Mouse (Mus musculus) kidney, embryonic 15.5 days (tissue): ENCODE data around the gene Cadm4. TPM values are rescaled to one million over a fixed set of nuclear protein-coding genes. Genes with fewer than 3 reads are reported as not detected.
"Not testable (repeated sequence)": the region's sequence is repeated elsewhere in the genome, so short reads cannot be mapped to it uniquely, and the experiment has no call there.

Experiments
- ATAC-seq: fragments of 200-750 bp; cut with Nextera tagmentation; replicated peaks from 2 replicates; pipeline ENCODE4 v1.8.0; 2017; ENCODE audit warnings: moderate TSS enrichment; ENCODE audit not compliant: low FRiP score
- H3K27ac ChIP-seq: fragments of 300-500 bp; sonication (generic); 2 replicates; pipeline ENCODE4 v1.5.1; 2015; ENCODE audit warnings: mild to moderate bottlenecking, inconsistent platforms
- H3K27me3 ChIP-seq: fragments of 300-500 bp; sonication (generic); 2 replicates; pipeline ENCODE4 v1.6.1; 2015; ENCODE audit warnings: inconsistent platforms
- H3K36me3 ChIP-seq: fragments of 300-500 bp; sonication (generic); 2 replicates; pipeline ENCODE4 v1.6.1; 2015; ENCODE audit warnings: inconsistent platforms
- H3K4me1 ChIP-seq: fragments of 300-500 bp; sonication (generic); 2 replicates; pipeline ENCODE4 v1.6.1; 2015; ENCODE audit warnings: inconsistent platforms
- H3K4me2 ChIP-seq: fragments of 300-500 bp; sonication (generic); 2 replicates; pipeline ENCODE4 v1.6.1; 2015; ENCODE audit warnings: moderate library complexity, mild to moderate bottlenecking, inconsistent platforms
- H3K4me3 ChIP-seq: fragments of 300-500 bp; sonication (generic); replicated peaks from 2 replicates; pipeline ENCODE4 v1.5.1; 2015; ENCODE audit warnings: mild to moderate bottlenecking, inconsistent platforms
- H3K9ac ChIP-seq: fragments of 300-500 bp; sonication (generic); 2 replicates; pipeline ENCODE4 v1.6.1; 2015; ENCODE audit warnings: mild to moderate bottlenecking, inconsistent platforms
- H3K9me3 ChIP-seq: fragments of 300-500 bp; sonication (generic); replicated peaks from 2 replicates; pipeline ENCODE4 v1.6.1; 2016; ENCODE audit warnings: inconsistent platforms
- WGBS: fragments of 180-500 bp; shearing (Covaris S2); methylation state at CpG from one replicate; pipeline ENCODE4 v1.1.7; 2015; ENCODE audit warnings: mixed read lengths; 5-methylcytosine and 5-hydroxymethylcytosine counted together
- polyA plus RNA-seq: library from polyadenylated mRNA; unstranded; fragments of >200 nt; fragmentation: Nextera tagmentation; extraction: Ambion mirVana; gene quantifications from 2 replicates; pipeline ENCODE4 v1.2.1, GENCODE M21; 2015

The Cadm4 gene
- polyA plus RNA-seq, 1 experiment from 2014 or later, result 6.8 TPM

DNA sequence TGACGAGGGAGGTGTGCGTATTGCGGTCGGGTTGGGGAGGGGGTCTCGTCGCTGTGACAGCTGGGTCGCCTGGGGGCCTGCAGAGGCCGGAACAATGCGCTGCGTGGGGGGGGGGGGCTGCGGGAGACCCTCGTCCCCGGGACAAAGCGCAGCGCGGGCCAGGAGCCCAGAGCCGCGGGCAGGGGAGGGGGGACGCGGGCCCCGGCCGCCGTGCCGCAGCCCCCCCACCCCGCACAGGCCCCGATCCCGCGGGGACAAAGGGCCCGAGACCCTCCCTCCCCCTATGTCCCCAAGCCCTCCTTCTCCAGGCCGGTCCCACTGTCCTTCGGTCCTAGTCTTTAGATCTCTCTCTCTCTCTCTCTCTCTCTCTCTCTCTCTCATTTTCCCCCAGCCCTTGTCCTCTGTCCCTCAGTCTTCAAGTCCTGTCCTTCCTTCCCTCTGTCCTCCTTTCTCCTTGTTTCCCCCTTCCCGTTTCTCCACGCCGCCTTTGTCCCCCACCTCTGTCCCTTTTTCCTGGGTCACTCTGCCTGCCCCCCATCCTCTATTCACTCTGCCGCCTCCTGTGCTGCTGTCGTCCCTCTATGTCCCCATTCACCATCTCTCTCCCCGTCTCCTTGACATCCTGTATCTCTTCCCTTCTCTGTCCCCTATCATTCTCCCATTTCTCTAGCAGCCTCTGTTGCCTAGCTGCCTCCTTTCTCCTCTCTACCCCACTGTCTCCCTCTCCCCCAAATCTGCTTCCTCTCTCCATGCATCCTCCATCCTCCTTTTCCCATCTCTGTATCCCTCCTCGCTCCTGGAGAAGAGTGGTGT lies 591 bp downstream of the Cadm4 start:
- under 1% methylated on average over 24 of the region's 38 CpGs for WGBS
- H3K4me3 ChIP-seq, result peak overlapping the region; percentile 74
- peak; percentile 12 for ATAC-seq

DNA sequence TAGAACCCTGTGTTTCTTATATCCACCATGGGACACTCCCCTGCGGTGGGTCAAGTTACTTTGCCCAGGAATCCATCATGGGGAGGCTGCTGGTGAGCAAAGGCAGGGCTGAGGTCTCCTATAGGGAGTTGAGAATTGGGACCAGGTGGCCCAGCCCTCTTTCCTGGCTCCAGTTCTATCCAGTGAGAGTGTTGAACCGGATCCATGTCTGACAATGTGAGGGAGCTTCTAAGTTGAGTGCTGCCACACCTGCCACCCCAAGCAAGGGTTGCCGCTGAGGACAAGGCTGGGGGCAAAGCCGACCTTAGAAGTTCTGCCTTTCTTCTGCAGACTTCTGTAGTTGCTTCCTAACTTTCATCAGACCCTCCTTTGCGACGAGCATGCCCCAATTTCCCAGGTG lies 1.5 kb downstream of the Cadm4 start:
- H3K36me3 ChIP-seq, H3K4me3 ChIP-seq, H3K9ac ChIP-seq, H3K27ac ChIP-seq, H3K9me3 ChIP-seq, ATAC-seq: not testable (repeated sequence)
- WGBS, result 44% methylated on average over 6 of the region's 6 CpGs
- peaks cover 34% of the 10 kb centered on the region for H3K4me1 ChIP-seq
- H3K4me2 ChIP-seq, result peak overlapping the region; percentile 95; the same call in 1 of the 2 replicates
- peaks cover 41% of the 10 kb centered on the region; the same call in 1 of the 2 replicates for H3K27me3 ChIP-seq

More for the DNA sequence above, 591 bp downstream of the Cadm4 start:
- Histone ChIP-seq H3K27me3 (peaks cover 41% of the 10 kb centered on the region; the same call in 1 of the 2 replicates), H3K9me3 (no peaks in the 10 kb centered on the region), H3K36me3 (no peaks in the 10 kb centered on the region), H3K27ac (no peak overlapping the region), H3K4me1 (peaks cover 34% of the 10 kb centered on the region), H3K9ac (peak overlapping the region; percentile 64), H3K4me2 (peak overlapping the region; percentile 95)

DNA sequence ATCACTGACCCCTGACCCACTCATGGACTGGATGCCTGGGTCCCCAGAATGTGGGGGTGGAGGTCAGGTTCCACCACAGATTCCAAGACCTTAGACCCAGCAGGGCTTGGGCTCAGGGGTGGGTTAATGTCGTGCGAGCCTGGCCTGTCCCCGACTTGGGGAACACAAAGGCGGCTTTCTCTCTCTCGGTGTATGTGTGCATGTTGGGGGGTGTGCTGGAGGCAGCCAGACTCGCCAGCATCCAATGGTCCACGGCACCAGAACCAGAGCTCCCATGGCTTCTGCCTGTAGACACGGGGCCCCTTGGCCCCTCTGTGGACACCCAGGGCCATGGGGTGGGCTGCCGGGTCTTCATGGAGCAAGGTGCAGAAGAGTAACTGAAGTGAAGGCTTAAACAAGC lies 3.7 kb downstream of the Cadm4 start:
- 81% methylated on average over 9 of the region's 9 CpGs for WGBS
- ATAC-seq, result no peak
- H3K27ac ChIP-seq, result no peak overlapping the region
- no peak overlapping the region for H3K4me2 ChIP-seq
- no peaks in the 10 kb centered on the region for H3K9me3 ChIP-seq
- H3K9ac ChIP-seq, result no peak overlapping the region
- no peaks in the 10 kb centered on the region for H3K36me3 ChIP-seq
- H3K27me3 ChIP-seq, result peaks cover 33% of the 10 kb centered on the region; the same call in 1 of the 2 replicates
- peaks cover 29% of the 10 kb centered on the region for H3K4me1 ChIP-seq
- H3K4me3 ChIP-seq, result no peak overlapping the region

DNA sequence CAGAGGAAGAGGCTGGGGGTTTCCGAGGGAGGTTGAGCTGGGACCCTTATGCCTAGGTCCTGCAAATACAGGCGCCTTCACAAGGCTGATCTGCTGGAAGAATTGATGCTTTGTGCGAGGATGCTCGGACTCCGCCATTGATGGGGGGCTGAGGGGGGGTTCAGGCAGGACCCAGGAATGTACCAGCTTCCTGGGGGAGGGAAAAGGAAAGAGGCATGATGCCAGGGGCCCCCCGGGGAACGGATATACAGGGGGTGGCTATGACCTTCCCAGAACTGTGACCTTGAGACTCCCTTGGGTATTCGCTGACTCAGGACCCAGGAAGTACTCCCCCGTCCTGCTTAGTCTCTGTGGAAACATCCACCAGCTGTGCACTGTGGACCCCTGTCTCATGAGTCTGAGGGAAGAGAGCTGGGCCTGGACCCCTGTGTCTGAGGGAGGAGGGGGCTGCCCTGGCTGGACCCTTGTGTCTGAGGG lies 4.9 kb downstream of the Cadm4 start:
- WGBS, result 38% methylated on average over 9 of the region's 9 CpGs
- Histone ChIP-seq H3K4me2 (0 out of 2 replicates have a peak overlapping the region, but pooled peaks have one; percentile 16), H3K27ac (peak overlapping the region; percentile 19; the same call in 1 of the 2 replicates), H3K27me3 (peaks cover 22% of the 10 kb centered on the region; the same call in 1 of the 2 replicates), H3K9ac (no peak overlapping the region), H3K4me1 (peaks cover 19% of the 10 kb centered on the region), H3K36me3 (no peaks in the 10 kb centered on the region), H3K9me3 (no peaks in the 10 kb centered on the region), H3K4me3 (no peak overlapping the region)
- ATAC-seq, result peak; percentile 38

DNA sequence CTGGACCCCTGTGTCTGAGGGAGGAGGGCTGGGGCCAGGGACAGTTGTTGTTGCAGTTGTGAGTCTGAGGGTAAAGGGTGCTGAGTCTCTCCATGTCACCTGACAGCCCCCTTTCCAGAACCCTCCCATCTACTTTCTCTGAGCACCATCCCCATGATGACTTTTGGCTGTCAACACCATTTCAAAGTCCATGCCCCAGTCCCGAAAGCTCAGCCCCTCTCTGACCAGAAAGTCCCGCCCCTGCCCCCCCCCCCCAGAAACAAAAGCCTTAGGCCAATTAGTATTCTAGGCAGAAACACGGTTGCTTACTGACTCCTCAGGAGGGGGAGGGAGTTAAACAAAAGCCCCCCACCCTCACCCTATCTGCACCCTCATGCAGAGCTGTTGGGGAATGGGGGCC lies 5.6 kb downstream of the Cadm4 start:
- peaks cover 19% of the 10 kb centered on the region; the same call in 1 of the 2 replicates for H3K27me3 ChIP-seq
- no peaks in the 10 kb centered on the region for H3K36me3 ChIP-seq
- no peak overlapping the region for H3K9ac ChIP-seq
- H3K4me1 ChIP-seq, result peaks cover 19% of the 10 kb centered on the region
- H3K27ac ChIP-seq, result no peak overlapping the region
- no peak for ATAC-seq
- H3K4me2 ChIP-seq, result no peak overlapping the region
- H3K9me3 ChIP-seq, result no peaks in the 10 kb centered on the region
- 34% methylated on average over 3 of the region's 3 CpGs for WGBS
- no peak overlapping the region for H3K4me3 ChIP-seq

DNA sequence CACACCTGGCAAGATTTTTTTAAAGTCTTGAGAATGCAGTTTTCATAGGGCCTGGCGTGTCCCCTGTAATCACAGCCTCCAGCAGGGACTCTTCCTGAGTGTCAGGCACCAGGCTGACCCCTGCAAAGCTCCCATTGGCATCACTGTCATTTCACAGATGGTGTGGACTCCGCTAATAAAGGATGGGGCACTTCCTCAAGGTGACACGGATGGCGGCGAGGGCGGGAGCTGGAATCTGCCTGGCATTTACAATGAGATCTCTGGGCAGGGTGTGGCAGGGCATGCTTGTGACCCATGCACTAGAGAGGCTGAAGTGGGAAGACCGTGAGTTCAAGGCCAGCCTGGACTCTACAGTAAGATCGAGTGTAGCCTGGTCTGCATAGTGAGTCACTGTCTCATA lies 6.5 kb downstream of the Cadm4 start:
- Histone ChIP-seq H3K9ac (no peak overlapping the region), H3K4me2 (no peak overlapping the region), H3K4me1 (peaks cover 12% of the 10 kb centered on the region), H3K36me3 (no peaks in the 10 kb centered on the region), H3K4me3 (no peak overlapping the region), H3K9me3 (no peaks in the 10 kb centered on the region), H3K27me3 (peaks cover 12% of the 10 kb centered on the region; the same call in 1 of the 2 replicates), H3K27ac (no peak overlapping the region)
- 85% methylated on average over 8 of the region's 8 CpGs for WGBS
- ATAC-seq, result no peak

DNA sequence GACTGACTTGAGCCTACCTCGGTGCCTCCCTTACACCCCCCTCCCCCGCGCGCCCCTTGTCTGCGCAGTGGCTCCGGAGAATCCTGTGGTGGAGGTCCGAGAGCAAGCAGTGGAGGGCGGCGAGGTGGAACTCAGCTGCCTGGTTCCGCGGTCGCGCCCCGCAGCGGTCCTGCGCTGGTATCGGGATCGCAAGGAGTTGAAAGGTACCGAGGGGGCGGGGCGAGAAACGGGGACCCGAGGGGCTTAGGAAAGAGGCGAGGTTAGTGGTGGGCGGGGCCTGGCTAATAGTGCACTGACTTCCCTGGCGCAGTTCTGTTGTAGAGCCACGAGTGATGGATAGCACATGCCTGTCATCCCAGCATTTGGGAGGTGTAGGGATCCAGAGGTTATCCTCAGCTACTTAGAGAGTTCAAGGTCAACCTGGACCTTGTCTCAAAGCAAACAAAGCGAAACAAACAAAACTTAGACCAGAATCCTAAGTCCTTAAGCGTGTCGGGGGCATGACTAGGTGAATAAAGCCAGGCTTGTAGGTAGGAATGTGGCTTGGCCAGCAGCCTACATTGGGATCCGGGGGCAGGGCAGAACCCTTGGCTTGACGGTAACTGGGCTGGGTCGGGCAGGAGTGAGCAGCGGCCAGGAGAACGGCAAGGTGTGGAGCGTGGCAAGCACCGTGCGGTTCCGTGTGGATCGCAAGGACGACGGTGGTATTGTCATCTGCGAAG lies 18.2 kb downstream of the Cadm4 start:
- Histone ChIP-seq H3K27ac (peak overlapping the region; percentile 28; the same call in 1 of the 2 replicates), H3K27me3 (peaks cover 47% of the 10 kb centered on the region), H3K4me2 (peak overlapping the region; percentile 69), H3K9ac (peak overlapping the region; percentile 28; the same call in 1 of the 2 replicates), H3K36me3 (no peaks in the 10 kb centered on the region; the same call in 1 of the 2 replicates), H3K9me3 (no peaks in the 10 kb centered on the region), H3K4me1 (peaks cover 29% of the 10 kb centered on the region), H3K4me3 (peak overlapping the region; percentile 39)
- peak; percentile 85 for ATAC-seq
- 7% methylated on average over 43 of the region's 43 CpGs for WGBS

DNA sequence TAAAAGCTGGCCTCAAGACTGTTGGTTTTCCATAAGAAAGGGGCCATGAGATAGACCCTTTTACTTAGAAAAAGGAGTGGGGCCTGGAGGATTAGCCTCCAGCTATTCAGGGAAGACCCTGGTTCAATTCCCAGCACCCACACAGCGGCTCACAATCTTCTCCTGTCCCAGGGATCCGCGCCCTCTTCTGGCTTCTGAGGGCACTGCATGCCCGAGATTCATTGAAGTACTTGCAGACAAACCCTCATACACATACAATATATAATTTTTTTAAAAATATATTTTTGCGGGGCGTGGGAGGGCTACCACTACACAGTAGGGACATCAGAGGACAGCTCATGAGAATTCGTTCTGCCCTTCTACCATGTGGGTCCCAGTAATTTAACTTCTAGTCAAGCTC lies 19.1 kb downstream of the Cadm4 start:
- Histone ChIP-seq H3K4me1 (peaks cover 38% of the 10 kb centered on the region), H3K36me3 (no peaks in the 10 kb centered on the region; the same call in 1 of the 2 replicates), H3K4me2 (no peak overlapping the region), H3K27me3 (peaks cover 47% of the 10 kb centered on the region), H3K9ac (no peak overlapping the region), H3K27ac (no peak overlapping the region), H3K9me3 (no peaks in the 10 kb centered on the region), H3K4me3 (no peak overlapping the region)
- no peak for ATAC-seq
- 42% methylated on average over 7 of the region's 7 CpGs for whole genome bisulfite sequencing

DNA sequence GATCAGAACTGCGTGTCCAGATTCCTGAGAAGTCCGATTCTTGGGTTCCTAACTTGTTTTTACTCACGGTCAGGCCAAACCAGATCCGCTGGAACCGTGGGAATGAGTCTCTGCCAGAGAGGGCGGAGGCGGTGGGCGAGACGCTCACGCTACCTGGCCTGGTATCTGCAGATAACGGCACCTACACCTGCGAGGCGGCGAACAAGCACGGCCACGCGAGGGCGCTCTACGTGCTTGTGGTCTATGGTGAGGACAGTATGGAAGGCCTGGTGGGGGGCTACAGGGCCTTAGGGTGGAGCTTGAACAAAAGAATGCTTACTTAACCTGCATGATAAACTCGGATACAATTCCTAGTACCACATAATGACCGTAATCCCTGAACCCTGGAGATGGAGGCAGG lies 19.7 kb downstream of the Cadm4 start:
- H3K27me3 ChIP-seq, result peaks cover 47% of the 10 kb centered on the region
- WGBS, result 62% methylated on average over 21 of the region's 21 CpGs
- H3K9ac ChIP-seq, result no peak overlapping the region
- no peak for ATAC-seq
- H3K4me2 ChIP-seq, result no peak overlapping the region
- H3K4me1 ChIP-seq, result peaks cover 44% of the 10 kb centered on the region
- no peak overlapping the region for H3K27ac ChIP-seq
- no peaks in the 10 kb centered on the region for H3K9me3 ChIP-seq
- H3K4me3 ChIP-seq, result no peak overlapping the region
- no peaks in the 10 kb centered on the region; the same call in 1 of the 2 replicates for H3K36me3 ChIP-seq

DNA sequence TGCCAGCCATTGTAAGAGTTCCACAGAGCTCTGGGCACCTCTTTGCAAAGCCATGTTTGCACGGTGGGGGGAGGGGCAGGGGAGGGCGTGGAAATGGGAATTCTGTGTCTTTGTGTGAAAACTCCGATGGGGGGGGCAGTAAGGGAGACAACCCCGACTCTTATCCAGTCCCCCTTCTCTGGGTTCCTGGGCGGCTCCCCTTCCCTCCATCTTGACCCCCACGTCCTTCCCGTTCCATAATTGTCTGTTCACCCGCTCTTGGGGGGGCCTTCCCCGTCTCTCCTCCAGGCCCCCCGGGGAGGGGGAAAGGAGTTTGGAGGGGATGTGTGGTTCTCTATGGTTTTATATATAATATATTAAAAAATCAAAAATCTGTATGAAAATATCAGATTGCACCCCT lies 22.2 kb downstream of the Cadm4 start:
- H3K4me2 ChIP-seq, result peak overlapping the region; percentile 5; the same call in 1 of the 2 replicates
- peaks cover 34% of the 10 kb centered on the region for H3K27me3 ChIP-seq
- H3K36me3 ChIP-seq, result no peaks in the 10 kb centered on the region; the same call in 1 of the 2 replicates
- WGBS, result 31% methylated on average over 10 of the region's 10 CpGs
- ATAC-seq, result no peak
- H3K9ac ChIP-seq, result no peak overlapping the region
- H3K4me3 ChIP-seq, result no peak overlapping the region
- H3K4me1 ChIP-seq, result peaks cover 56% of the 10 kb centered on the region
- H3K27ac ChIP-seq, result no peak overlapping the region
- no peaks in the 10 kb centered on the region for H3K9me3 ChIP-seq

DNA sequence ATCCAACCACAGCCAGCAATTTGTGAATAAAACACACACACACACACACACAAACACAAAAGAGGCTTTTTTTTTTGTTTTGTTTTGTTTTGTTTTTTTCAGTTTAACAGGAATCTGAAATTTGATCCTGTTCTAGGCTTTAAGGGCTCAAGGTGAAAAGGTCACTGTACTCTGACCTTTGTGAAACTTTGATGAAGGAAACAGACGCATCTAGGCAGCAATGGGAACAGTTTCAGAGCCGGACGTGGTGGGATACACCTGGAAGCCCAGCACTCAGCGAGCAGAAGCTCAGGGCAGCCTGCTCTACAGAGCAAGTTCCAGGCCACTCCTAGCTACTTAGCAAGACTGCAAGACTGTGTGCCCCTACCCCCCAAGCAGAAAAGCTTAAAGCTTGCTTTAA lies 23.0 kb downstream of the Cadm4 start:
- no peak for ATAC-seq
- peaks cover 47% of the 10 kb centered on the region for H3K4me1 ChIP-seq
- no peaks in the 10 kb centered on the region for H3K9me3 ChIP-seq
- H3K27ac ChIP-seq, result no peak overlapping the region
- H3K27me3 ChIP-seq, result peaks cover 26% of the 10 kb centered on the region
- H3K4me2 ChIP-seq, result no peak overlapping the region
- no peaks in the 10 kb centered on the region; the same call in 1 of the 2 replicates for H3K36me3 ChIP-seq
- no peak overlapping the region for H3K9ac ChIP-seq
- WGBS, result 10% methylated on average over 4 of the region's 4 CpGs
- H3K4me3 ChIP-seq, result no peak overlapping the region
